8 mouse cellular contexts compared by ENCODE assay signal in genomic region chr1:39942935-39943334, GRCm38 (mm10). TPM values are rescaled to one million over a fixed set of nuclear protein-coding genes. Genes with fewer than 3 reads are reported as not detected.
DNase-seq lines count a peak whose midpoint lies in the region; ATAC-seq and TF ChIP-seq lines count a peak whose summit lies in the region.

No protein-coding gene starts in this region.

- H3K9me3 ChIP-seq in midbrain, embryonic 10.5 days (replicated peaks), result no peaks in the 10 kb centered on the region
- no peaks in the 10 kb centered on the region for H3K9me3 ChIP-seq in midbrain, embryonic 11.5 days (ENCODE audit: control insufficient read depth, low read length)
- H3K9me3 ChIP-seq in limb, embryonic 12.5 days, result no peaks in the 10 kb centered on the region
- H3K9me3 ChIP-seq in stomach, postnatal 0 days (ENCODE audit: control insufficient read depth, low read length), result no peaks in the 10 kb centered on the region

- H3K27ac ChIP-seq in midbrain, embryonic 10.5 days (replicated peaks), result peak overlapping the region; percentile 30; the same call in 1 of the 2 replicates
- no peak overlapping the region for H3K27ac ChIP-seq in midbrain, embryonic 11.5 days (ENCODE audit: low read depth, low read length)
- peak overlapping the region; percentile 18; the same call in 1 of the 2 replicates for H3K27ac ChIP-seq in limb, embryonic 12.5 days
- peak overlapping the region; percentile 65 for H3K27ac ChIP-seq in stomach, postnatal 0 days (replicated peaks)

- TF ChIP-seq EP300 in stomach, postnatal 0 days (optimal IDR thresholded peaks at IDR 0.05), result no peak

- peaks cover 7% of the 10 kb centered on the region; the same call in 1 of the 2 replicates for H3K36me3 ChIP-seq in midbrain, embryonic 10.5 days
- no peaks in the 10 kb centered on the region for H3K36me3 ChIP-seq in midbrain, embryonic 11.5 days (ENCODE audit: control insufficient read depth, insufficient read depth, low read length)
- H3K36me3 ChIP-seq in limb, embryonic 12.5 days, result 0 out of 2 replicates have a peak, but pooled peaks cover 7% of the 10 kb centered on the region
- no peaks in the 10 kb centered on the region for H3K36me3 ChIP-seq in stomach, postnatal 0 days (ENCODE audit: control insufficient read depth, insufficient read depth, low read length)

- H3K9ac ChIP-seq in midbrain, embryonic 11.5 days (ENCODE audit: low read length), result no peak overlapping the region
- H3K9ac ChIP-seq in limb, embryonic 12.5 days (replicated peaks), result no peak overlapping the region
- peak overlapping the region; percentile 8; the same call in 1 of the 2 replicates for H3K9ac ChIP-seq in stomach, postnatal 0 days (ENCODE audit: low read length)

- no peak overlapping the region for H3K4me2 ChIP-seq in midbrain, embryonic 11.5 days
- H3K4me2 ChIP-seq in limb, embryonic 12.5 days, result no peak overlapping the region; the same call in 1 of the 2 replicates
- H3K4me2 ChIP-seq in stomach, postnatal 0 days (replicated peaks; ENCODE audit: low read depth), result peak overlapping the region; percentile 15; the same call in 1 of the 2 replicates

- DNase-seq in midbrain, embryonic 10.5 days (ENCODE audit: low spot score), result no peak
- DNase-seq in midbrain, embryonic 11.5 days (ENCODE audit: low spot score, missing footprints), result no peak
- peak; percentile 74 to 81 for DNase-seq in frontal cortex, postnatal 36 days (ENCODE audit: low spot score in 2 of 2)
- DNase-seq in stomach, postnatal 0 days (ENCODE audit: low spot score), result no peak
- no peak for DNase-seq in kidney, postnatal 4 days
- no peak for DNase-seq in adrenal gland, adult 8-10 months
- no peak for DNase-seq in urinary bladder, postnatal 25 days (ENCODE audit: low spot score)

- H3K27me3 ChIP-seq in midbrain, embryonic 10.5 days (ENCODE audit: low read depth, poor library complexity, severe bottlenecking), result no peaks in the 10 kb centered on the region
- H3K27me3 ChIP-seq in midbrain, embryonic 11.5 days (ENCODE audit: control insufficient read depth, insufficient read depth, low read length), result no peaks in the 10 kb centered on the region
- H3K27me3 ChIP-seq in limb, embryonic 12.5 days, result no peaks in the 10 kb centered on the region
- H3K27me3 ChIP-seq in stomach, postnatal 0 days (ENCODE audit: control insufficient read depth, insufficient read depth, low read length), result no peaks in the 10 kb centered on the region

- H3K4me1 ChIP-seq in midbrain, embryonic 10.5 days, result peaks cover 93% of the 10 kb centered on the region
- H3K4me1 ChIP-seq in midbrain, embryonic 11.5 days (ENCODE audit: control insufficient read depth, insufficient read depth, low read length), result peaks cover 73% of the 10 kb centered on the region
- peaks cover 93% of the 10 kb centered on the region for H3K4me1 ChIP-seq in limb, embryonic 12.5 days (replicated peaks)
- H3K4me1 ChIP-seq in stomach, postnatal 0 days (replicated peaks; ENCODE audit: control insufficient read depth, insufficient read depth), result peaks cover 24% of the 10 kb centered on the region

- H3K4me3 ChIP-seq in midbrain, embryonic 10.5 days, result no peak overlapping the region
- H3K4me3 ChIP-seq in midbrain, embryonic 11.5 days (ENCODE audit: low read depth, low read length), result no peak overlapping the region
- no peak overlapping the region for H3K4me3 ChIP-seq in limb, embryonic 12.5 days (replicated peaks)
- no peak overlapping the region for H3K4me3 ChIP-seq in stomach, postnatal 0 days (ENCODE audit: low read depth, low read length)

- WGBS in midbrain, embryonic 10.5 days, result 44% methylated on average over 8 of the region's 8 CpGs
- WGBS in midbrain, embryonic 11.5 days, result 36% methylated on average over 8 of the region's 8 CpGs
- WGBS in limb, embryonic 12.5 days, result 29% methylated on average over 8 of the region's 8 CpGs
- 18% methylated on average over 8 of the region's 8 CpGs for whole genome bisulfite sequencing in stomach, postnatal 0 days

- TF ChIP-seq CTCF in stomach, postnatal 0 days (IDR thresholded peaks at IDR 0.05; ENCODE audit: low read depth), result no peak; the same call in 1 of the 2 replicates

- ATAC-seq in midbrain, embryonic 11.5 days (ENCODE audit: low FRiP score), result no peak
- ATAC-seq in limb, embryonic 12.5 days (ENCODE audit: insufficient number of reproducible peaks, insufficient read depth, low FRiP score, low TSS enrichment, low read depth), result no peak
- no peak for ATAC-seq in stomach, postnatal 0 days (ENCODE audit: low FRiP score, low TSS enrichment)

RNA-seq across cellular contexts. Expression of gene Map4k4, which starts 42.2 kb away (rescaled TPM):
- 25.1 and 37.8 TPM in 2 replicates for polyA plus RNA-seq in midbrain, embryonic 10.5 days (2016; fragmentation: Nextera tagmentation; extraction: Ambion mirVana)
- 30.7 and 33.7 TPM in 2 replicates for polyA plus RNA-seq in midbrain, embryonic 11.5 days (2014; fragmentation: Nextera tagmentation; extraction: Ambion mirVana)
- polyA plus RNA-seq in limb, embryonic 12.5 days (2016; fragmentation: Nextera tagmentation; extraction: Ambion mirVana), result 62.1 and 62.6 TPM in 2 replicates
- polyA plus RNA-seq in stomach, postnatal 0 days (2015; fragmentation: Nextera tagmentation; extraction: Ambion mirVana), result 8.5 and 10.1 TPM in 2 replicates
- total RNA-seq in adrenal gland, adult 8-10 months (2022), result 100 to 1,000 TPM in 2 of 4 experiments, 10 to 100 TPM in 2; 80.9 to 123 (median 104) TPM

Comparison
In these comparisons a context has a peak if more than half of its experiments do, and no peak if none do; other contexts are left out.
1. DNase-seq: peak in frontal cortex, postnatal 36 days (2 of 2); none in midbrain, embryonic 10.5 days (single experiment), midbrain, embryonic 11.5 days (single experiment), stomach, postnatal 0 days (single experiment), kidney, postnatal 4 days (0 of 2), adrenal gland, adult 8-10 months (single experiment) and urinary bladder, postnatal 25 days (single experiment).